Mouse (Mus musculus) MEL (cell line): ENCODE data around the gene Pigp. TPM values are rescaled to one million over a fixed set of nuclear protein-coding genes. Genes with fewer than 3 reads are reported as not detected.

Source experiments
- DNase-seq: peaks from one replicate; pipeline ENCODE4 v3.0.0; 2011; ENCODE audit warnings: low read depth, low spot score
- H3K27ac ChIP-seq: 2 replicates; pipeline ENCODE4 v1.5.1; 2012; ENCODE audit warnings: low read depth, mild to moderate bottlenecking, control low read depth, low read length, moderate library complexity; ENCODE audit not compliant: control insufficient read depth
- H3K27me3 ChIP-seq, 2 experiments: fragments of 150-350 bp in 1 of 2; sonication (generic) in 1 of 2; 2 replicates each; pipeline ENCODE4 v1.6.1; 2012; ENCODE audit warnings: low read length in 2 of 2, mild to moderate bottlenecking in 2 of 2, improper control_type of control experiment in 1 of 2, moderate library complexity in 1 of 2; ENCODE audit not compliant: insufficient read depth in 2 of 2, control insufficient read depth in 1 of 2
- H3K36me3 ChIP-seq, 2 experiments: 2 replicates each; pipeline ENCODE4 v1.6.1; 2012 to 2014; ENCODE audit warnings: low read length in 2 of 2, improper control_type of control experiment in 1 of 2, inconsistent platforms in 1 of 2, mild to moderate bottlenecking in 1 of 2; ENCODE audit not compliant: insufficient read depth in 2 of 2, control insufficient read depth in 1 of 2
- H3K4me1 ChIP-seq, 2 experiments: fragments of 150-350 bp in 1 of 2; sonication (generic) in 1 of 2; 2 replicates each; pipeline ENCODE4 v1.6.1; 2012; ENCODE audit warnings: low read length in 2 of 2, improper control_type of control experiment in 1 of 2, mild to moderate bottlenecking in 1 of 2; ENCODE audit not compliant: insufficient read depth in 2 of 2, control insufficient read depth in 1 of 2
- H3K4me3 ChIP-seq, 2 experiments: fragments of 150-350 bp in 1 of 2; sonication (generic) in 1 of 2; 2 replicates each; pipeline ENCODE4 v1.5.1; 2012; ENCODE audit warnings: low read depth in 2 of 2, low read length in 2 of 2, mild to moderate bottlenecking in 2 of 2, moderate library complexity in 2 of 2, control low read depth in 1 of 2, improper control_type of control experiment in 1 of 2; ENCODE audit not compliant: control insufficient read depth in 1 of 2, insufficient read depth in 1 of 2
- H3K79me2 ChIP-seq: 2 replicates; pipeline ENCODE4 v1.6.1; 2012; ENCODE audit warnings: mild to moderate bottlenecking, low read length, moderate library complexity; ENCODE audit not compliant: control insufficient read depth, poor library complexity, insufficient read depth
- H3K9ac ChIP-seq: 2 replicates; pipeline ENCODE4 v1.6.1; 2012; ENCODE audit warnings: low read depth, mild to moderate bottlenecking, control low read depth, low read length, moderate library complexity; ENCODE audit not compliant: control insufficient read depth, poor library complexity, severe bottlenecking
- H3K9me3 ChIP-seq: fragments of 150-350 bp; sonication (generic); replicated peaks from 2 replicates; pipeline ENCODE4 v1.6.1; 2012; ENCODE audit warnings: mild to moderate bottlenecking, low read length, improper control_type of control experiment, moderate library complexity; ENCODE audit not compliant: insufficient read depth
- BHLHE40 ChIP-seq: IDR thresholded peaks from 2 replicates; pipeline ENCODE4 v1.6.1; 2012; ENCODE audit warnings: low read depth, mild to moderate bottlenecking, inconsistent platforms, low read length, improper control_type of control experiment, borderline replicate concordance
- CHD1 ChIP-seq: IDR thresholded peaks from 2 replicates; pipeline ENCODE4 v1.6.1; 2012; ENCODE audit warnings: low read depth, mild to moderate bottlenecking, inconsistent platforms, low read length, improper control_type of control experiment
- CTCF ChIP-seq, 3 experiments: IDR thresholded peaks in 2 of 3; conservative IDR thresholded peaks in 1 of 3; 2 replicates each; pipeline ENCODE4 v1.5.1; 2011 to 2012; ENCODE audit warnings: low read length in 3 of 3, low read depth in 2 of 3, mild to moderate bottlenecking in 2 of 3, improper control_type of control experiment in 1 of 3, inconsistent platforms in 1 of 3, mixed read lengths in 1 of 3, moderate library complexity in 1 of 3; ENCODE audit not compliant: control insufficient read depth in 1 of 3, insufficient read depth in 1 of 3, poor library complexity in 1 of 3, severe bottlenecking in 1 of 3
- EP300 ChIP-seq, 2 experiments: IDR thresholded peaks; 2 replicates each; pipeline ENCODE4 v1.6.1; 2011; ENCODE audit warnings: improper control_type of control experiment in 2 of 2, low read length in 2 of 2, low read depth in 1 of 2, mild to moderate bottlenecking in 1 of 2
- ETS1 ChIP-seq: IDR thresholded peaks from 2 replicates; pipeline ENCODE4 v1.6.1; 2012; ENCODE audit warnings: low read depth, mild to moderate bottlenecking, inconsistent platforms, low read length, improper control_type of control experiment, moderate library complexity
- GABPA ChIP-seq: IDR thresholded peaks from 2 replicates; pipeline ENCODE4 v1.6.1; 2012; ENCODE audit warnings: low read depth, mild to moderate bottlenecking, inconsistent platforms, low read length, improper control_type of control experiment, moderate library complexity
- GATA1 ChIP-seq: IDR thresholded peaks from 2 replicates; pipeline ENCODE4 v1.6.1; 2011; ENCODE audit warnings: low read depth, low read length, improper control_type of control experiment
- HCFC1 ChIP-seq: IDR thresholded peaks from 2 replicates; pipeline ENCODE4 v1.6.1; 2012; ENCODE audit warnings: low read depth, mild to moderate bottlenecking, inconsistent platforms, low read length, improper control_type of control experiment, moderate library complexity
- KAT2A ChIP-seq: conservative IDR thresholded peaks from 2 replicates; pipeline ENCODE4 v1.6.1; 2012; ENCODE audit warnings: low read depth, low read length, improper control_type of control experiment, inconsistent platforms
- NELFE ChIP-seq: IDR thresholded peaks from 2 replicates; pipeline ENCODE4 v1.6.1; 2011; ENCODE audit warnings: low read depth, low read length, improper control_type of control experiment
- POLR2A ChIP-seq, 2 experiments: IDR thresholded peaks; 2 replicates each; pipeline ENCODE4 v1.6.1; 2011 to 2012; ENCODE audit warnings: low read length in 2 of 2, mild to moderate bottlenecking in 2 of 2, control low read depth in 1 of 2, improper control_type of control experiment in 1 of 2, low read depth in 1 of 2, moderate library complexity in 1 of 2; ENCODE audit not compliant: control insufficient read depth in 1 of 2, insufficient read depth in 1 of 2, poor library complexity in 1 of 2
- RAD21 ChIP-seq: IDR thresholded peaks from 2 replicates; pipeline ENCODE4 v1.6.1; 2011; ENCODE audit warnings: mild to moderate bottlenecking, low read depth, low read length, improper control_type of control experiment
- RCOR1 ChIP-seq: IDR thresholded peaks from 2 replicates; pipeline ENCODE4 v1.6.1; 2012; ENCODE audit warnings: low read depth, mild to moderate bottlenecking, inconsistent platforms, low read length, improper control_type of control experiment
- SIN3A ChIP-seq: IDR thresholded peaks from 2 replicates; pipeline ENCODE4 v1.6.1; 2012; ENCODE audit warnings: low read length, improper control_type of control experiment, inconsistent platforms
- SMC3 ChIP-seq: IDR thresholded peaks from 2 replicates; pipeline ENCODE4 v1.6.1; 2011; ENCODE audit warnings: low read depth, low read length, improper control_type of control experiment
- TAL1 ChIP-seq: IDR thresholded peaks from 2 replicates; pipeline ENCODE4 v1.6.1; 2012; ENCODE audit warnings: mild to moderate bottlenecking, inconsistent platforms, low read length, moderate library complexity, mixed read lengths
- UBTF ChIP-seq: IDR thresholded peaks from 2 replicates; pipeline ENCODE4 v1.6.1; 2012; ENCODE audit warnings: low read depth, mild to moderate bottlenecking, inconsistent platforms, low read length, improper control_type of control experiment, moderate library complexity, borderline replicate concordance; ENCODE audit not compliant: insufficient read depth
- USF2 ChIP-seq, 2 experiments: IDR thresholded peaks; 2 replicates each; pipeline ENCODE4 v1.6.1; 2011 to 2012; ENCODE audit warnings: improper control_type of control experiment in 2 of 2, low read length in 2 of 2, borderline replicate concordance in 1 of 2, inconsistent platforms in 1 of 2, low read depth in 1 of 2, mild to moderate bottlenecking in 1 of 2; ENCODE audit not compliant: insufficient read depth in 1 of 2
- ZMIZ1 ChIP-seq: IDR thresholded peaks from 2 replicates; pipeline ENCODE4 v1.6.1; 2012; ENCODE audit warnings: low read depth, mild to moderate bottlenecking, inconsistent platforms, low read length, improper control_type of control experiment, moderate library complexity
- ZNF384 ChIP-seq: IDR thresholded peaks from 2 replicates; pipeline ENCODE4 v1.6.1; 2012; ENCODE audit warnings: low read depth, mild to moderate bottlenecking, inconsistent platforms, low read length, improper control_type of control experiment
- polyA plus RNA-seq, 2 experiments: library from polyadenylated mRNA; stranded (reverse) in 1 of 2; unstranded in 1 of 2; fragments of >175 nt in 1 of 2; fragments of >200 nt in 1 of 2; gene quantifications; 2 replicates each; pipeline versions ENCODE4 v1.2.1 to v1.2.4; 2012; ENCODE audit warnings: low replicate concordance in 2 of 2, low read depth in 1 of 2; ENCODE audit not compliant: insufficient read length in 2 of 2, insufficient read depth in 1 of 2, missing spikeins in 1 of 2
- total RNA-seq: library from RNA; depleted of rRNA; stranded (reverse); fragments of 300-350 nt; gene quantifications from 2 replicates; pipeline ENCODE4 v1.2.3, GENCODE M21; 2012

The Pigp gene
- total and polyA plus RNA-seq, 3 experiments: 27.1 to 47.3 TPM; not detected in 1

DNA sequence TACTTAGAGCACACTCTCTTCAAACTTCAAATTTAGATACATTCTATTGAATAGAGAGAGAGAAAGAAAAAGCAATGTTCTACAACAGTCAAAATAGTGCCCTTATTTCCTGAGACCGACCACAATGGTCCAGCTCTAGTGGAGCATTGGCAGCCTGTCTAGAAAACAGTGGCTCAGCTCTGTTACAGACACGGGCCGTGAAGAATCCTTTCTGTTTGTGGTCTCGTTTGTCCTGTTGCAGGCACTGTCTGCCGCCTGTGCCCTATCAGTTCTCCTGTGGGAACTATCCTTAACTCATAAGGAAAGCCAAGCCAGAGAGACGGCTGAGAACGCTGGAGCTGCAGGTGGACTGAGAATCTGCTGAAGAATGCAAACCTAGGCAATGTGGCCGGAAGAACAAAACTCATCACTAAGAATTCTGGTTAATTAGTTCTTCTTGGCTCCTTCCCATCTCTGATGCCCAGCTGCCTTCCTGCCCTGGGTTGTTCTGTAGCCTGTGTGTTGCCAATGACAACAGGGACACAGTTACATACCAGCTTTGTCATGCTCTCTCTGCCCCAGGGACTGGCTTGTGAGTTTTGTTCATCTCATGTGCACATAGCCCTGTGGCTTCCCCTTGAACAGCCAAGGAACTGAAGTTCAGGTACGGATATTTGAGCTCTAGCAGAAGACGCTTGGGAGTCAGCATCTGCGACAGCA lies 21.9 kb downstream of the Pigp start:
- Histone ChIP-seq H3K79me2 (no peaks in the 10 kb centered on the region), H3K4me1 (0 out of 4 replicates have a peak, but pooled peaks cover 0 to 3% of the 10 kb centered on the region in 2 experiments), H3K27ac (no peak overlapping the region), H3K27me3 (peaks cover 0 to 5% of the 10 kb centered on the region in 2 experiments; a peak in 2 of 4 replicates), H3K9ac (no peak overlapping the region), H3K4me3 (no peak overlapping the region), H3K36me3 (no peaks in the 10 kb centered on the region; a peak in 1 of 4 replicates), H3K9me3 (no peaks in the 10 kb centered on the region)
- DNase-seq: no peak
- no peak for TF ChIP-seq GABPA
- no peak for TF ChIP-seq NELFE
- no peak for TF ChIP-seq RAD21
- TF ChIP-seq TAL1: no peak
- TF ChIP-seq ZMIZ1: no peak

DNA sequence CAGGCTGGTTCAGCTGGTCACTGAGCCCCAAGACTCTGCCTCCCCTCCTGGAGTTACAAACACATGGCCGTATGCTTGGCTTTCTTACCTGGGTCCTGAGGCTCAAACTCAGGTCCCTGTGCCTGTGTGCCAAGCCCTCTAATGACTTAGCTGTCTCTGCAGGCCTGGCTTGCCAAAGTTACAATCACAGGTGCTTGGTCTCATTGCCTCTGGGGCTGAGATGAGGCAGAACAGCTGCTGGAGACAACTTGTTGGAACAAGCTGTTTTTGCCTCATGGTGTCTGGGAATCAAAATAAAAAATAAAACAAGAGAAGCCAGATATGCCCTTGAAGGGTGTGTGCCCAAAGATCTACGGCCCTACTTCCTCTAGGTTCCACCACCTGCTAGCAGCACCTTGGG lies 22.9 kb downstream of the Pigp start:
- Histone ChIP-seq H3K4me1 (0 out of 4 replicates have a peak, but pooled peaks cover 0 to 2% of the 10 kb centered on the region in 2 experiments), H3K36me3 (no peaks in the 10 kb centered on the region), H3K4me3 (no peak overlapping the region), H3K27ac (no peak overlapping the region), H3K9ac (no peak overlapping the region), H3K27me3 (peaks cover 0 to 5% of the 10 kb centered on the region in 2 experiments; a peak in 2 of 4 replicates), H3K9me3 (no peaks in the 10 kb centered on the region), H3K79me2 (no peaks in the 10 kb centered on the region)
- DNase-seq: no peak
- no peak for TF ChIP-seq RCOR1
- TF ChIP-seq CTCF (IDR thresholded peaks at IDR 0.05 in 2 of 3, conservative IDR thresholded peaks at IDR 0.05 in 1 of 3; ENCODE audit: control insufficient read depth in 1 of 3, insufficient read depth in 1 of 3, low read depth in 2 of 3, low read length in 3 of 3, poor library complexity in 1 of 3, severe bottlenecking in 1 of 3): no peak
- TF ChIP-seq HCFC1: no peak
- TF ChIP-seq EP300 (IDR thresholded peaks at IDR 0.05; ENCODE audit: low read depth in 1 of 2, low read length in 2 of 2): no peak
- no peak for TF ChIP-seq ZNF384
- TF ChIP-seq TAL1: no peak
- no peak for TF ChIP-seq NELFE
- TF ChIP-seq UBTF: no peak
- no peak for TF ChIP-seq SIN3A
- TF ChIP-seq POLR2A (IDR thresholded peaks at IDR 0.05; ENCODE audit: control insufficient read depth in 1 of 2, insufficient read depth in 1 of 2, low read depth in 1 of 2, low read length in 2 of 2, poor library complexity in 1 of 2): no peak
- no peak for TF ChIP-seq GATA1
- no peak for TF ChIP-seq BHLHE40
- no peak for TF ChIP-seq ETS1
- TF ChIP-seq KAT2A: no peak
- TF ChIP-seq USF2 (IDR thresholded peaks at IDR 0.05; ENCODE audit: borderline replicate concordance in 1 of 2, insufficient read depth in 1 of 2, low read depth in 1 of 2, low read length in 2 of 2): no peak
- no peak for TF ChIP-seq SMC3
- no peak for TF ChIP-seq CHD1
